ENCODE assay signal across 9 mouse cellular contexts in the genomic region with DNA sequence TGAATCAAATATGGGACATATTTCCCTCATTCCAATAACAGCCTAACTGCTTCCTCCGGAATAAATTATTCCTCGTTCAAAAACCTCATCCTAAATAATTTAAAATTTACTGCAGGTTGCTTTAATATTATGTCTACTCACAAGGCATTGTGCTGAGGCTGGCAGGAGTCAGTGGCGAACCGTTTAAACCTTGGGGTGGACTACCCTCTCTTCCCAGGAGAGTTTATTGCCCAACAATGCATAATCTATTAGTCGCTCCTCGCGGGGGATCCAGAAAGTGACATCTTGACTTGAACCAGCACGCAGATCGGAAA. TPM values are rescaled to one million over a fixed set of nuclear protein-coding genes. Genes with fewer than 3 reads are reported as not detected.
DNase-seq lines count a peak whose midpoint lies in the region; ATAC-seq and TF ChIP-seq lines count a peak whose summit lies in the region.
"Had no signal": no experiment of that assay in that cellular context is flagged by ENCODE, and none has a peak within 500 bp of the region (broad histone marks: within the 10 kb centered on the region; RNA-seq: fewer than 3 reads in every experiment).

No protein-coding gene starts in this region.

- peak overlapping the region; percentile 41 for H3K4me3 ChIP-seq in heart, postnatal 0 days (ENCODE audit: low read depth, low read length)
- peak overlapping the region; percentile 62 for H3K4me3 ChIP-seq in embryonic facial prominence, embryonic 11.5 days (ENCODE audit: low read depth, low read length)
- H3K4me3 ChIP-seq in hindbrain, embryonic 12.5 days: peak overlapping the region; percentile 70
- peak overlapping the region; percentile 69 for H3K4me3 ChIP-seq in midbrain, embryonic 13.5 days (replicated peaks)
- H3K4me3 ChIP-seq: myocyte had no signal

- H3K4me2 ChIP-seq in heart, postnatal 0 days (ENCODE audit: low read depth, low read length): peak overlapping the region; percentile 64
- H3K4me2 ChIP-seq in embryonic facial prominence, embryonic 11.5 days (ENCODE audit: low read depth, low read length): peak overlapping the region; percentile 97
- peak overlapping the region; percentile 87 for H3K4me2 ChIP-seq in hindbrain, embryonic 12.5 days (replicated peaks)
- peak overlapping the region; percentile 91 for H3K4me2 ChIP-seq in midbrain, embryonic 13.5 days (replicated peaks)

- 13% methylated on average over 9 of the region's 9 CpGs for WGBS in heart, postnatal 0 days
- 5% methylated on average over 9 of the region's 9 CpGs for WGBS in embryonic facial prominence, embryonic 11.5 days
- WGBS in hindbrain, embryonic 12.5 days: 5% methylated on average over 9 of the region's 9 CpGs
- 5% methylated on average over 9 of the region's 9 CpGs for WGBS in midbrain, embryonic 13.5 days

- no peaks in the 10 kb centered on the region for H3K9me3 ChIP-seq in heart, postnatal 0 days (replicated peaks; ENCODE audit: control insufficient read depth, low read length)
- H3K9me3 ChIP-seq in embryonic facial prominence, embryonic 11.5 days (replicated peaks; ENCODE audit: control insufficient read depth, low read length): no peaks in the 10 kb centered on the region
- H3K9me3 ChIP-seq in hindbrain, embryonic 12.5 days (replicated peaks): no peaks in the 10 kb centered on the region
- H3K9me3 ChIP-seq in midbrain, embryonic 13.5 days: no peaks in the 10 kb centered on the region

- TF ChIP-seq CTCF in heart, postnatal 0 days (IDR thresholded peaks at IDR 0.05; ENCODE audit: low read depth): no peak

- DNase-seq in heart, postnatal 0 days (ENCODE audit: low spot score): no peak
- DNase-seq in heart, adult 8-10 months (ENCODE audit: low spot score): no peak
- no peak for DNase-seq in embryonic facial prominence, embryonic 11.5 days (ENCODE audit: low spot score)
- DNase-seq in ovary, adult 18-20 months (ENCODE audit: low spot score): no peak
- no peak for DNase-seq in natural killer cell, adult 2 months (ENCODE audit: low spot score in 2 of 2)

- 0 out of 2 replicates have a peak, but pooled peaks cover 8% of the 10 kb centered on the region for H3K4me1 ChIP-seq in heart, postnatal 0 days (ENCODE audit: control insufficient read depth, insufficient read depth)
- no peaks in the 10 kb centered on the region; the same call in 1 of the 2 replicates for H3K4me1 ChIP-seq in embryonic facial prominence, embryonic 11.5 days (ENCODE audit: control insufficient read depth, insufficient read depth, low read length)
- H3K4me1 ChIP-seq in hindbrain, embryonic 12.5 days: peaks cover 12% of the 10 kb centered on the region
- peaks cover 21% of the 10 kb centered on the region for H3K4me1 ChIP-seq in midbrain, embryonic 13.5 days (replicated peaks)

- no peak for TF ChIP-seq EP300 in heart, postnatal 0 days (IDR thresholded peaks at IDR 0.05; ENCODE audit: low read depth)

- H3K36me3 ChIP-seq in heart, postnatal 0 days (replicated peaks; ENCODE audit: control insufficient read depth, insufficient read depth, low read length): no peaks in the 10 kb centered on the region
- no peaks in the 10 kb centered on the region for H3K36me3 ChIP-seq in embryonic facial prominence, embryonic 11.5 days (replicated peaks; ENCODE audit: control insufficient read depth, insufficient read depth, low read depth, low read length)
- no peaks in the 10 kb centered on the region for H3K36me3 ChIP-seq in hindbrain, embryonic 12.5 days
- H3K36me3 ChIP-seq in midbrain, embryonic 13.5 days: no peaks in the 10 kb centered on the region

- H3K9ac ChIP-seq in heart, postnatal 0 days (replicated peaks; ENCODE audit: low read depth, low read length): no peak overlapping the region
- no peak overlapping the region for H3K9ac ChIP-seq in embryonic facial prominence, embryonic 11.5 days (replicated peaks; ENCODE audit: low read length)
- H3K9ac ChIP-seq in hindbrain, embryonic 12.5 days: peak overlapping the region; percentile 79; the same call in 1 of the 2 replicates
- peak overlapping the region; percentile 81 for H3K9ac ChIP-seq in midbrain, embryonic 13.5 days (replicated peaks)

- H3K27ac ChIP-seq in heart, postnatal 0 days (ENCODE audit: low read depth): no peak overlapping the region
- H3K27ac ChIP-seq in embryonic facial prominence, embryonic 11.5 days (replicated peaks; ENCODE audit: low read depth, low read length): no peak overlapping the region
- peak overlapping the region; percentile 80; the same call in 1 of the 2 replicates for H3K27ac ChIP-seq in hindbrain, embryonic 12.5 days
- H3K27ac ChIP-seq in midbrain, embryonic 13.5 days: peak overlapping the region; percentile 88

- ATAC-seq in heart, postnatal 0 days (ENCODE audit: insufficient read depth, low read depth): no peak
- ATAC-seq in embryonic facial prominence, embryonic 11.5 days (replicated peaks; ENCODE audit: insufficient number of reproducible peaks, low FRiP score, low TSS enrichment, low read depth): no peak
- peak; percentile 57; the same call in 1 of the 2 replicates for ATAC-seq in hindbrain, embryonic 12.5 days (ENCODE audit: low FRiP score)
- peak; percentile 41 for ATAC-seq in midbrain, embryonic 13.5 days
- no peak for ATAC-seq in megakaryocyte progenitor cell, adult 5-6 weeks (replicated peaks; ENCODE audit: poor library complexity)

- peaks cover 47% of the 10 kb centered on the region for H3K27me3 ChIP-seq in heart, postnatal 0 days (ENCODE audit: control insufficient read depth, insufficient read depth, low read length)
- peaks cover 8% of the 10 kb centered on the region for H3K27me3 ChIP-seq in embryonic facial prominence, embryonic 11.5 days (ENCODE audit: control insufficient read depth, insufficient read depth, low read length)
- H3K27me3 ChIP-seq in hindbrain, embryonic 12.5 days: peaks cover 21% of the 10 kb centered on the region
- H3K27me3 ChIP-seq in midbrain, embryonic 13.5 days: peaks cover 9% of the 10 kb centered on the region; the same call in 1 of the 2 replicates

RNA-seq across cellular contexts. Expression of gene Nlgn1, which starts 1.4 kb away (rescaled TPM):
- total RNA-seq in heart, postnatal 0 days (2014; rRNA removed; ENCODE audit: low replicate concordance): 0.08 TPM in 1 of 2 replicates, not detected in the other
- 0.08 and 0.12 TPM in 2 replicates for polyA plus RNA-seq in heart, postnatal 0 days (2015; fragmentation: Nextera tagmentation; extraction: Ambion mirVana)
- not detected for total RNA-seq in heart, adult 8-10 months (2022)
- polyA plus RNA-seq in embryonic facial prominence, embryonic 11.5 days (2014; fragmentation: Nextera tagmentation; extraction: Ambion mirVana): 1.9 and 2.7 TPM in 2 replicates
- 9.3 and 10.1 TPM in 2 replicates for polyA plus RNA-seq in hindbrain, embryonic 12.5 days (2016; fragmentation: Nextera tagmentation; extraction: Ambion mirVana)
- 16.9 and 18.6 TPM in 2 replicates for polyA plus RNA-seq in midbrain, embryonic 13.5 days (2015; fragmentation: Nextera tagmentation; extraction: Ambion mirVana)
- not detected in 2 replicates for total RNA-seq in megakaryocyte progenitor cell, adult 5-6 weeks (2015)
- total RNA-seq in megakaryocyte progenitor cell, adult 5-6 weeks (2017): not detected in 2 replicates
- polyA plus RNA-seq: myocyte had no signal

Comparison
In these comparisons a context has a peak if more than half of its experiments do, and no peak if none do; other contexts are left out.
1. ATAC-seq: peak in hindbrain, embryonic 12.5 days (single experiment) and midbrain, embryonic 13.5 days (single experiment); none in heart, postnatal 0 days (single experiment), embryonic facial prominence, embryonic 11.5 days (single experiment) and megakaryocyte progenitor cell, adult 5-6 weeks (single experiment).
2. H3K27ac ChIP-seq: peak in hindbrain, embryonic 12.5 days (single experiment) and midbrain, embryonic 13.5 days (single experiment); none in heart, postnatal 0 days (single experiment) and embryonic facial prominence, embryonic 11.5 days (single experiment).
3. H3K9ac ChIP-seq: peak in hindbrain, embryonic 12.5 days (single experiment) and midbrain, embryonic 13.5 days (single experiment); none in heart, postnatal 0 days (single experiment) and embryonic facial prominence, embryonic 11.5 days (single experiment).
4. Peak in every context shown above with its lines, with median percentiles within 50 percentile points of each other: H3K4me2 ChIP-seq and H3K4me3 ChIP-seq.